Mouse (Mus musculus) ES-Bruce4 (cell line): ENCODE results near the gene Zfp184.

Source experiments
- CTCF ChIP-seq: IDR thresholded peaks from one replicate; pipeline ENCODE4 v1.8.1; 2011; ENCODE audit warnings: low read depth, low read length
- POLR2A ChIP-seq: IDR thresholded peaks from one replicate; pipeline ENCODE4 v1.8.1; 2011; ENCODE audit warnings: low read length; ENCODE audit not compliant: insufficient read depth

DNA sequence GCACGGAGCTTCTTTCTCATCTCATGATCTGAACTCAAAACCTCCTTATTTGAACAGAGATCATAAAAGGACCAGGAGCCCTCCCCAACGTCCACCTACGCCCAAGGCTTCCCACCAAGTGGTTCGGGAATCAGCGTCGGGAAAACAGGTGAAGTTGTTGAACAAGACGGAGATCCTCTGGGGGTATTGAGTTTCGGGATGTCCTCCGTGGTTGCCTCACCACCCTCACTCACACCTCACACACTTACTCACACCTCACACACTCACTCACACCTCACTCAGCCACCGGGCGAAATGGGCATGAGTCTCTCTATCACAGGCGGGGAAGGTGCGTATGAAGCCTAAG lies 51.9 kb downstream of the Zfp184 start:
- no peak for TF ChIP-seq POLR2A
- TF ChIP-seq CTCF: no peak
